Comparison of ENCODE assay signal across 19 mouse cellular contexts in genomic region chr19:21108311-21108710, GRCm38 (mm10).
DNase-seq lines count a peak whose midpoint lies in the region; ATAC-seq and TF ChIP-seq lines count a peak whose summit lies in the region.
"Had no signal": no experiment of that assay in that cellular context is flagged by ENCODE, and none has a peak within 500 bp of the region (broad histone marks: within the 10 kb centered on the region; RNA-seq: fewer than 3 reads in every experiment).

No protein-coding gene starts in this region.

- TF ChIP-seq POLR2A in lung, adult 2 months (IDR thresholded peaks at IDR 0.05; ENCODE audit: borderline replicate concordance, extremely low read depth, low read depth, low read length), result no peak

- 61% methylated on average over 2 of the region's 2 CpGs for WGBS in forebrain, embryonic 14.5 days
- WGBS in forebrain, embryonic 12.5 days, result 92% methylated on average over 2 of the region's 2 CpGs
- WGBS in lung, embryonic 14.5 days, result 51% methylated on average over 2 of the region's 2 CpGs
- WGBS in lung, adult 2 months, result 78% methylated on average over 2 of the region's 2 CpGs
- 82% methylated on average over 2 of the region's 2 CpGs for WGBS in kidney, embryonic 15.5 days
- WGBS in stomach, postnatal 0 days, result 90% methylated on average over 2 of the region's 2 CpGs

- no peak overlapping the region for H3K4me3 ChIP-seq in forebrain, embryonic 14.5 days (ENCODE audit: low read depth, low read length)
- H3K4me3 ChIP-seq in forebrain, embryonic 12.5 days (replicated peaks), result no peak overlapping the region
- H3K4me3 ChIP-seq in lung, embryonic 14.5 days (ENCODE audit: low read depth, low read length), result no peak overlapping the region
- no peak overlapping the region for H3K4me3 ChIP-seq in lung, adult 2 months (replicated peaks; ENCODE audit: extremely low read depth, low read depth, low read length)
- H3K4me3 ChIP-seq in kidney, embryonic 15.5 days (replicated peaks), result no peak overlapping the region
- H3K4me3 ChIP-seq in stomach, postnatal 0 days (ENCODE audit: low read depth, low read length), result no peak overlapping the region
- H3K4me3 ChIP-seq: gastrocnemius, adult 2 months; limb, embryonic 13.5 days had no signal

- no peaks in the 10 kb centered on the region for H3K4me1 ChIP-seq in forebrain, embryonic 14.5 days (ENCODE audit: control insufficient read depth, insufficient read depth, low read length)
- H3K4me1 ChIP-seq in forebrain, embryonic 12.5 days, result peaks cover 4% of the 10 kb centered on the region
- no peaks in the 10 kb centered on the region; the same call in 1 of the 2 replicates for H3K4me1 ChIP-seq in lung, embryonic 14.5 days (ENCODE audit: insufficient read depth)
- peaks cover 4% of the 10 kb centered on the region; the same call in 1 of the 2 replicates for H3K4me1 ChIP-seq in lung, adult 2 months (ENCODE audit: control insufficient read depth, insufficient read depth, low read length)
- peaks cover 30% of the 10 kb centered on the region for H3K4me1 ChIP-seq in kidney, embryonic 15.5 days
- peaks cover 6% of the 10 kb centered on the region; the same call in 1 of the 2 replicates for H3K4me1 ChIP-seq in stomach, postnatal 0 days (replicated peaks; ENCODE audit: control insufficient read depth, insufficient read depth)

- TF ChIP-seq CTCF in lung, embryonic 14.5 days (IDR thresholded peaks at IDR 0.05; ENCODE audit: low read depth), result no peak
- no peak for TF ChIP-seq CTCF in lung, adult 2 months (IDR thresholded peaks at IDR 0.05; ENCODE audit: insufficient read depth, low read length)
- TF ChIP-seq CTCF in stomach, postnatal 0 days (IDR thresholded peaks at IDR 0.05; ENCODE audit: low read depth), result no peak

- no peak for ATAC-seq in forebrain, embryonic 14.5 days
- no peak for ATAC-seq in forebrain, embryonic 12.5 days (ENCODE audit: low FRiP score)
- no peak for ATAC-seq in lung, embryonic 14.5 days (ENCODE audit: insufficient read depth)
- no peak for ATAC-seq in kidney, embryonic 15.5 days (replicated peaks; ENCODE audit: low FRiP score)
- ATAC-seq in stomach, postnatal 0 days (ENCODE audit: low FRiP score, low TSS enrichment), result no peak
- ATAC-seq: inflammation-experienced regulatory T-cells, adult 6 months had no signal

- no peak for TF ChIP-seq EP300 in stomach, postnatal 0 days (optimal IDR thresholded peaks at IDR 0.05)

- no peak overlapping the region for H3K4me2 ChIP-seq in forebrain, embryonic 14.5 days (ENCODE audit: low read length)
- no peak overlapping the region for H3K4me2 ChIP-seq in forebrain, embryonic 12.5 days
- H3K4me2 ChIP-seq in lung, embryonic 14.5 days, result no peak overlapping the region
- no peak overlapping the region for H3K4me2 ChIP-seq in kidney, embryonic 15.5 days
- no peak overlapping the region for H3K4me2 ChIP-seq in stomach, postnatal 0 days (replicated peaks; ENCODE audit: low read depth)
- H3K4me2 ChIP-seq: hindbrain, embryonic 14.5 days; limb, embryonic 13.5 days; midbrain, embryonic 11.5 days had no signal

- no peaks in the 10 kb centered on the region for H3K27me3 ChIP-seq in forebrain, embryonic 14.5 days (replicated peaks; ENCODE audit: control insufficient read depth, insufficient read depth, low read length)
- no peaks in the 10 kb centered on the region for H3K27me3 ChIP-seq in forebrain, embryonic 12.5 days
- no peaks in the 10 kb centered on the region for H3K27me3 ChIP-seq in lung, embryonic 14.5 days (ENCODE audit: insufficient read depth, low read length)
- no peaks in the 10 kb centered on the region for H3K27me3 ChIP-seq in kidney, embryonic 15.5 days
- H3K27me3 ChIP-seq in stomach, postnatal 0 days (ENCODE audit: control insufficient read depth, insufficient read depth, low read length), result no peaks in the 10 kb centered on the region
- H3K27me3 ChIP-seq: limb, embryonic 13.5 days had no signal

- peak; percentile 19 for DNase-seq in forebrain, embryonic 14.5 days (ENCODE audit: low spot score)
- peak; percentile 10 for DNase-seq in lung, embryonic 14.5 days
- DNase-seq in lung, adult 2 months, result no peak
- no peak for DNase-seq in stomach, postnatal 0 days (ENCODE audit: low spot score)
- no peak for DNase-seq in right cerebral cortex, postnatal 36 days (ENCODE audit: low spot score in 2 of 2)
- no peak for DNase-seq in layer of hippocampus, adult 18-20 months (ENCODE audit: low spot score in 2 of 2)
- DNase-seq: adrenal gland, postnatal 25 days; cerebellum, adult 11 months; cerebellum, postnatal 10 days; gastrocnemius, adult 2 months; lung, postnatal 4 days; thymus, postnatal 25 days had no signal

- no peak overlapping the region for H3K27ac ChIP-seq in forebrain, embryonic 14.5 days (ENCODE audit: low read depth, low read length)
- no peak overlapping the region for H3K27ac ChIP-seq in forebrain, embryonic 12.5 days
- H3K27ac ChIP-seq in lung, embryonic 14.5 days (ENCODE audit: low read depth), result no peak overlapping the region
- H3K27ac ChIP-seq in kidney, embryonic 15.5 days, result peak overlapping the region; percentile 32; the same call in 1 of the 2 replicates
- peak overlapping the region; percentile 35; the same call in 1 of the 2 replicates for H3K27ac ChIP-seq in stomach, postnatal 0 days (replicated peaks)
- H3K27ac ChIP-seq: gastrocnemius, adult 2 months; hindbrain, embryonic 14.5 days; limb, embryonic 13.5 days; liver, embryonic 14.5 days had no signal

- no peaks in the 10 kb centered on the region for H3K36me3 ChIP-seq in forebrain, embryonic 14.5 days (ENCODE audit: control insufficient read depth, insufficient read depth, low read length)
- no peaks in the 10 kb centered on the region for H3K36me3 ChIP-seq in forebrain, embryonic 12.5 days (replicated peaks)
- no peaks in the 10 kb centered on the region for H3K36me3 ChIP-seq in lung, embryonic 14.5 days (ENCODE audit: insufficient read depth)
- no peaks in the 10 kb centered on the region for H3K36me3 ChIP-seq in kidney, embryonic 15.5 days
- no peaks in the 10 kb centered on the region for H3K36me3 ChIP-seq in stomach, postnatal 0 days (ENCODE audit: control insufficient read depth, insufficient read depth, low read length)
- H3K36me3 ChIP-seq: limb, embryonic 13.5 days had no signal

- H3K9ac ChIP-seq in forebrain, embryonic 14.5 days (ENCODE audit: low read length), result no peak overlapping the region
- no peak overlapping the region for H3K9ac ChIP-seq in forebrain, embryonic 12.5 days
- no peak overlapping the region for H3K9ac ChIP-seq in lung, embryonic 14.5 days
- H3K9ac ChIP-seq in kidney, embryonic 15.5 days, result no peak overlapping the region
- H3K9ac ChIP-seq in stomach, postnatal 0 days (ENCODE audit: low read length), result no peak overlapping the region
- H3K9ac ChIP-seq: hindbrain, embryonic 14.5 days; limb, embryonic 13.5 days; liver, embryonic 14.5 days had no signal

- no peaks in the 10 kb centered on the region for H3K9me3 ChIP-seq in forebrain, embryonic 14.5 days (replicated peaks; ENCODE audit: control insufficient read depth, low read length)
- no peaks in the 10 kb centered on the region for H3K9me3 ChIP-seq in forebrain, embryonic 12.5 days
- H3K9me3 ChIP-seq in lung, embryonic 14.5 days (ENCODE audit: low read depth, low read length), result no peaks in the 10 kb centered on the region
- no peaks in the 10 kb centered on the region for H3K9me3 ChIP-seq in kidney, embryonic 15.5 days (replicated peaks)
- H3K9me3 ChIP-seq in stomach, postnatal 0 days (ENCODE audit: control insufficient read depth, low read length), result no peaks in the 10 kb centered on the region
- H3K9me3 ChIP-seq: limb, embryonic 13.5 days had no signal

Comparison
In these comparisons a context has a peak if more than half of its experiments do, and no peak if none do; other contexts are left out.
1. DNase-seq: peak in forebrain, embryonic 14.5 days (single experiment) and lung, embryonic 14.5 days (single experiment); none in lung, adult 2 months (single experiment), stomach, postnatal 0 days (single experiment), right cerebral cortex, postnatal 36 days (0 of 2) and layer of hippocampus, adult 18-20 months (0 of 2).
2. H3K27ac ChIP-seq: peak in kidney, embryonic 15.5 days (single experiment) and stomach, postnatal 0 days (single experiment); none in forebrain, embryonic 14.5 days (single experiment), forebrain, embryonic 12.5 days (single experiment) and lung, embryonic 14.5 days (single experiment).